Mouse (Mus musculus) forebrain, embryonic 13.5 days (tissue): ENCODE measurements around the gene Them7. TPM values are rescaled to one million over a fixed set of nuclear protein-coding genes. Genes with fewer than 3 reads are reported as not detected.

Experiments used
- ATAC-seq: fragments of 200-750 bp; cut with Nextera tagmentation; 2 replicates; pipeline ENCODE4 v1.8.0; 2017
- H3K27ac ChIP-seq: fragments of 300-500 bp; sonication (generic); 2 replicates; pipeline ENCODE4 v1.5.1; 2015; ENCODE audit warnings: inconsistent platforms, mild to moderate bottlenecking, moderate library complexity
- H3K27me3 ChIP-seq: fragments of 300-500 bp; sonication (generic); 2 replicates; pipeline ENCODE4 v1.6.1; 2015; ENCODE audit warnings: mild to moderate bottlenecking, inconsistent platforms
- H3K36me3 ChIP-seq: fragments of 300-500 bp; sonication (generic); 2 replicates; pipeline ENCODE4 v1.6.1; 2015; ENCODE audit warnings: mild to moderate bottlenecking, inconsistent platforms; ENCODE audit not compliant: poor library complexity, severe bottlenecking
- H3K4me1 ChIP-seq: fragments of 300-500 bp; sonication (generic); 2 replicates; pipeline ENCODE4 v1.6.1; 2015; ENCODE audit warnings: inconsistent platforms
- H3K4me2 ChIP-seq: fragments of 300-500 bp; sonication (generic); 2 replicates; pipeline ENCODE4 v1.6.1; 2015; ENCODE audit warnings: inconsistent platforms, mild to moderate bottlenecking, moderate library complexity
- H3K4me3 ChIP-seq: fragments of 300-500 bp; sonication (generic); 2 replicates; pipeline ENCODE4 v1.5.1; 2015; ENCODE audit warnings: mild to moderate bottlenecking, inconsistent platforms
- H3K9ac ChIP-seq: fragments of 300-500 bp; sonication (generic); 2 replicates; pipeline ENCODE4 v1.6.1; 2015; ENCODE audit warnings: mild to moderate bottlenecking, inconsistent platforms
- H3K9me3 ChIP-seq: fragments of 300-500 bp; sonication (generic); replicated peaks from 2 replicates; pipeline ENCODE4 v1.6.1; 2016; ENCODE audit warnings: inconsistent platforms
- WGBS: fragments of 180-500 bp; shearing (Covaris S2); methylation state at CpG from one replicate; pipeline ENCODE4 v1.1.7; 2015; 5-methylcytosine and 5-hydroxymethylcytosine counted together
- polyA plus RNA-seq: library from polyadenylated mRNA; unstranded; fragments of >200 nt; fragmentation: Nextera tagmentation; extraction: Ambion mirVana; gene quantifications from 2 replicates; pipeline ENCODE4 v1.2.1, GENCODE M21; 2015

Gene Them7
- polyA plus RNA-seq, 1 experiment from 2014 or later: not detected

GRCm38 (mm10) chr2:105317556-105318184 is 93.5 kb downstream of the Them7 start:
- H3K9ac ChIP-seq: no peak overlapping the region
- no peak overlapping the region for H3K4me3 ChIP-seq
- no peak overlapping the region for H3K4me2 ChIP-seq
- peaks cover 12% of the 10 kb centered on the region; the same call in 1 of the 2 replicates for H3K27me3 ChIP-seq
- H3K27ac ChIP-seq: no peak overlapping the region
- whole genome bisulfite sequencing: 68% methylated on average over 13 of the region's 13 CpGs
- H3K36me3 ChIP-seq: no peaks in the 10 kb centered on the region
- no peak for ATAC-seq
- H3K4me1 ChIP-seq: no peaks in the 10 kb centered on the region
- no peaks in the 10 kb centered on the region; the same call in 1 of the 2 replicates for H3K9me3 ChIP-seq

- ATAC-seq: no peak
- Histone ChIP-seq H3K9me3 (no peaks in the 10 kb centered on the region), H3K4me1 (no peaks in the 10 kb centered on the region), H3K4me2 (no peak overlapping the region), H3K4me3 (no peak overlapping the region), H3K27ac (no peak overlapping the region), H3K36me3 (no peaks in the 10 kb centered on the region), H3K9ac (no peak overlapping the region), H3K27me3 (peaks cover 3% of the 10 kb centered on the region; the same call in 1 of the 2 replicates)
- 92% methylated on average over 5 of the region's 5 CpGs for WGBS
These were observed 101.9 kb downstream of the Them7 start for GRCm38 (mm10) chr2:105326067-105326466.

DNA sequence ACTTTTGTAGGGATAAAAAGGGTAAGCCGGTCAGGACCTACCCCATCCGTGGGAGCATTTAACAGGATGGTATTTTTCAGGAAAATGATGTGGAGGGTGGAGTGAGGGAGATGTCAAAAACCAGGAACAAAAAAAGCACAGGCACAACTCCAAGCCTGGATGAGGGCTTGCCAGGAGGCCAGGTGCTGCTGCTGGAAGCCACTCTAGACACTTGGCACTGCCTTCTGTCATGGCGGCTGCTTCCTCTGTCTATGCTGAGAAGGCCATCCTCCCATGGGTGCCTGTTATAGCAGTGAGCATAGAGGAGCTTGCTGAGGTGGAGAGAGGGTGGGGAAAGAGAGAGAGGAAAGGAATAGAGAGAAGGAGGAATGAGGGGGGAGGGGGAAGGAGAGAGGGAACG is 105.9 kb downstream of the Them7 start:
- Histone ChIP-seq H3K9ac (no peak overlapping the region), H3K4me2 (no peak overlapping the region), H3K9me3 (no peaks in the 10 kb centered on the region), H3K36me3 (no peaks in the 10 kb centered on the region), H3K4me3 (no peak overlapping the region), H3K4me1 (peaks cover 7% of the 10 kb centered on the region), H3K27ac (no peak overlapping the region), H3K27me3 (peaks cover 11% of the 10 kb centered on the region)
- WGBS: 83% methylated on average over 4 of the region's 4 CpGs
- no peak; the same call in 1 of the 2 replicates for ATAC-seq

GRCm38 (mm10) chr2:105333107-105333506 is 109.0 kb downstream of the Them7 start:
- H3K36me3 ChIP-seq: no peaks in the 10 kb centered on the region
- H3K9ac ChIP-seq: no peak overlapping the region
- H3K27ac ChIP-seq: no peak overlapping the region
- peaks cover 28% of the 10 kb centered on the region for H3K4me1 ChIP-seq
- H3K9me3 ChIP-seq: no peaks in the 10 kb centered on the region
- WGBS: 63% methylated on average over 8 of the region's 8 CpGs
- ATAC-seq: no peak
- H3K4me3 ChIP-seq: no peak overlapping the region
- H3K27me3 ChIP-seq: peaks cover 16% of the 10 kb centered on the region
- no peak overlapping the region for H3K4me2 ChIP-seq

GRCm38 (mm10) chr2:105333976-105334713 is 110.0 kb downstream of the Them7 start:
- Histone ChIP-seq H3K4me1 (peaks cover 28% of the 10 kb centered on the region), H3K36me3 (no peaks in the 10 kb centered on the region), H3K9me3 (no peaks in the 10 kb centered on the region), H3K4me2 (peak overlapping the region; percentile 37), H3K4me3 (no peak overlapping the region), H3K27me3 (peaks cover 16% of the 10 kb centered on the region), H3K9ac (peak overlapping the region; percentile 51; the same call in 1 of the 2 replicates), H3K27ac (no peak overlapping the region)
- peak; percentile 75 for ATAC-seq
- WGBS: 16% methylated on average over 10 of the region's 10 CpGs

DNA sequence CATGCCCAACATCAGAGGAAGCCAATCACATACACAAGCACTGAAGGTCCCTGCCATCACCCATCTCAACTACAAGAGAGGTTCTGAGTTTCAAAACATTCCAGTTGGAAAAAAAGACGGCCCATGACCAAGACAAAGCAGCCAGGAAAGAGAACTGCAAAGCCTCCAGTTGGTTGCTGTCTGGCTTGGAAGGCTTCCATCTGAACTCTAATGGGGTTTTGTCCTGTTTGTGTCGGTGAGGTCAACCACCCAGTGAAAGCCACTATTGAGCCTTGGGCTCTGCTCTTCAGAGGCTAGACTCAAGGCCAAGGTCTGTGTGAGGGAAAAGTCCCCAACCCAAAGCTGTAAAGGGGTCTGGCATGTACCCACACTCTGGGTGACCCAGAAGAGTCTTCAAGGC is 111.5 kb downstream of the Them7 start:
- Histone ChIP-seq H3K4me2 (no peak overlapping the region), H3K9ac (no peak overlapping the region), H3K9me3 (no peaks in the 10 kb centered on the region), H3K27ac (no peak overlapping the region), H3K4me3 (no peak overlapping the region), H3K27me3 (peaks cover 16% of the 10 kb centered on the region), H3K36me3 (no peaks in the 10 kb centered on the region), H3K4me1 (peaks cover 28% of the 10 kb centered on the region)
- 77% methylated on average over 2 of the region's 2 CpGs for WGBS
- no peak for ATAC-seq

DNA sequence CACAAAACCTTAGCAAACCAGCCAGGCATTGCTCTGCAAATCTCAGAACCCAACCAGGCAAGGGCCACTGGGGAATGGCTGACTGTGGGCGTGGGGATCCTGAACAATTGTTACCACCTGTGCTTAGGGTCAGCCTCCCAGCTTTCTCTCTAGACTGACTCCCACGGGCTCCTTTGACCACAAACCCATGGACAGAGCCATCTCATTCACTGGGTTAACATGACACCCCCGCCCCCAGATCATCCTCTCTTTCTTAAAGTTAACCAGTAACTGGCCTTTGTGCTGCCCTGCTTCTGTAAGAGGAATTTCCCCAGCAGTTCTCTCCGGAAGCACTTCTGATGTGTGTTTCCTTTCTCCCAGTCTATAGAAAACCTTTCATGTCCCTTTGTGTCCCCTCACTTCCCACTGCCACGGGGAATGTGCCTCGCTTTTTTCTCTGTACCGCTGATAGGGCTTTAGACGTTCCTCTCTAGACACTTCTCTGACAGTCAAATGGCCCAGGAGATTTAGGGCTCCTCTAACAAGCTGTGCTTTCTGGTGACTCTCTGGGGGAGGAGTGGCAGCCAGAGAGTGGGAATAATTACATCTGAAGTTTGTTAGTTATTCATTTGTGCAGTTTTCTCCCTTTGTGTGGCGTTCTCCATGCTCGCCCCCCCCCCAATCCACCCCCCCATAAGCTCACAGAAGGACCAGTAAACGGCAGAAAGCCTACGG is 112.4 kb downstream of the Them7 start:
- Histone ChIP-seq H3K4me1 (peaks cover 28% of the 10 kb centered on the region), H3K4me2 (0 out of 2 replicates have a peak overlapping the region, but pooled peaks have one; percentile 5), H3K9me3 (no peaks in the 10 kb centered on the region), H3K27me3 (peaks cover 9% of the 10 kb centered on the region), H3K36me3 (no peaks in the 10 kb centered on the region), H3K4me3 (no peak overlapping the region), H3K9ac (0 out of 2 replicates have a peak overlapping the region, but pooled peaks have one; percentile 21), H3K27ac (no peak overlapping the region)
- 16% methylated on average over 12 of the region's 12 CpGs for WGBS
- ATAC-seq: no peak

DNA sequence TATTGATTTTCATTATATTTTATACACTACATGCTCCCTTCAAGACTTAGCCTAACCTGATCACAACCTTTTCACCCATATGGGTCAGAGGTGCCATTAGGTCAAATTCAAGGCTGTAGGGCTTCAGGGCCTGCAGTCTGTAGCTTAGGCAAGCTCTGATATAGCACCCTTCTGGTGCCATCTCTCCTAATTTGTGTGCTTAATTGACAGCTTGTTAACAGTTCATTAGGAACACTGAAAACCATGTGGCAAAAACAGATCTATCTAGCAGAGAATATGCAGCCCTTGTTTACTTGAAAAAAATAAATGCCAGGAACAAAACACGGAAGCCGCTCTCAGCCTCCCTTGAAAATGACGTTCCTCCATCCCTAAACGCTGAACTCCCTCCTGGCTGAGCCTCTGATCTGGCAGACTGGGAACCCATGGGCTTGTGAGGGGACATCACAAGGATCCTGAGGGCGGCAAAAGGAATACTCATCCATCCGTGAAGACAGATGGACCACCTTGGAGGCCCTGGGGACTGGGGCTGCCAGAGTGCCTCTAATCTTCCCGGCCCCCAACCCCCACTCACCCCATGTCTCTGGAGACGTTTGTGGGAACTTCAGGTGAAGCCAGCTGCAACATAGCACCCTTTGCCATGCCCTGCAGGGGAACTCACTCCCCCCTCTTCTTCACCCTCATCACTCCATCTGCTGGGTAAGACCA is 113.2 kb downstream of the Them7 start:
- 27% methylated on average over 8 of the region's 8 CpGs for WGBS
- ATAC-seq: peak; percentile 49
- Histone ChIP-seq H3K27me3 (peaks cover 5% of the 10 kb centered on the region), H3K9ac (no peak overlapping the region), H3K4me3 (no peak overlapping the region), H3K36me3 (no peaks in the 10 kb centered on the region), H3K4me2 (peak overlapping the region; percentile 9; the same call in 1 of the 2 replicates), H3K4me1 (peaks cover 28% of the 10 kb centered on the region), H3K9me3 (no peaks in the 10 kb centered on the region), H3K27ac (no peak overlapping the region; the same call in 1 of the 2 replicates)

- no peak overlapping the region for H3K9ac ChIP-seq
- peaks cover 5% of the 10 kb centered on the region for H3K27me3 ChIP-seq
- peaks cover 20% of the 10 kb centered on the region for H3K4me1 ChIP-seq
- H3K4me3 ChIP-seq: no peak overlapping the region
- 59% methylated on average over 3 of the region's 3 CpGs for WGBS
- H3K4me2 ChIP-seq: no peak overlapping the region
- no peak for ATAC-seq
- H3K36me3 ChIP-seq: no peaks in the 10 kb centered on the region
- H3K27ac ChIP-seq: no peak overlapping the region
- no peaks in the 10 kb centered on the region for H3K9me3 ChIP-seq
These were observed 115.9 kb downstream of the Them7 start for GRCm38 (mm10) chr2:105339993-105340392.

DNA sequence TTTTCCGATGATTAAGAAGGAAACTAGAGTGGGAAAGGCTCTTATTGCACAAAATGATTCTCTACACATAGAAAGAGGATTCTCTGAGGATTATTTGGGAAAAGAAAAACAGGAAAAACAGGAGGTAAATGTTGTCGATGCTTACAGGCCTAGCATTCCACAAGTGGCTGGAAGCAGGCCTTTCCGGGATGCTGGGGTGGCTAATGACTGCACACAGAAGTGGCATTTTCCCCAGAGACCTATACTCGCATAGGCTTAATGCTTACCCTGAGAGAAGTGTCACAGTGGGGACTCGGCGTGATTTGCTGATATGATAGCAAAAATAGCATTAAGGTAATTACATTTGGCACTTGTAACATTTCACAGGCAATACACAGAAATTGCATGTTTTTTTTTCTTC is 124.8 kb downstream of the Them7 start:
- no peak overlapping the region for H3K4me2 ChIP-seq
- H3K4me1 ChIP-seq: peaks cover 10% of the 10 kb centered on the region
- 34% methylated on average over 6 of the region's 6 CpGs for WGBS
- H3K27me3 ChIP-seq: no peaks in the 10 kb centered on the region
- no peaks in the 10 kb centered on the region for H3K9me3 ChIP-seq
- H3K36me3 ChIP-seq: no peaks in the 10 kb centered on the region
- ATAC-seq: no peak
- no peak overlapping the region for H3K27ac ChIP-seq
- H3K4me3 ChIP-seq: no peak overlapping the region
- no peak overlapping the region for H3K9ac ChIP-seq

DNA sequence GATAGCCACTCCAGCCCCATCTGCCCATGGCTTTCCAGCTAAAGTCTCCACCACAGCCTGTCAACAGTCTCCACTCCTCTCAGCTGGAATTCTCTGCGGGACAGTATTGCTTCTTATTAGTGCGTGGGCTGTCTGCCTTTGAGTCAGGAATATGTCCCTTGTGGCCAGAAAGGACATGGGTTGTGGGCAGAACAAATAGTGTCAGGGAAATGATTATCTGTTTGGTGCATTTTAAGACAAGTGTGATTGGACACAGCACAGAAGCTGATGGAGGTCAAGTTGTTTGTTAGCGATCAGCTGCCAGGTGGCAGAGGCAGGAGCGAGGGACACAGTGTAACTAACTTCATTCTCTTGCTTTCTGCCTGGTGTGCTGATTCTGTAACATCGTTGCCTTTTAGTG is 132.7 kb downstream of the Them7 start:
- H3K4me3 ChIP-seq: no peak overlapping the region
- no peak overlapping the region for H3K4me2 ChIP-seq
- no peak overlapping the region for H3K9ac ChIP-seq
- peaks cover 3% of the 10 kb centered on the region; the same call in 1 of the 2 replicates for H3K4me1 ChIP-seq
- no peak overlapping the region for H3K27ac ChIP-seq
- 82% methylated on average over 5 of the region's 5 CpGs for WGBS
- no peak for ATAC-seq
- no peaks in the 10 kb centered on the region for H3K27me3 ChIP-seq
- H3K36me3 ChIP-seq: no peaks in the 10 kb centered on the region
- H3K9me3 ChIP-seq: no peaks in the 10 kb centered on the region
